Mouse (Mus musculus) lung, embryonic 14.5 days (tissue): ENCODE results near the gene Kpna2. TPM values are rescaled to one million over a fixed set of nuclear protein-coding genes. Genes with fewer than 3 reads are reported as not detected.

ENCODE experiments used
- ATAC-seq: fragments of 200-750 bp; cut with Nextera tagmentation; 2 replicates; pipeline ENCODE4 v1.8.0; 2017; ENCODE audit warnings: mild to moderate bottlenecking, moderate TSS enrichment, moderate library complexity; ENCODE audit not compliant: insufficient read depth
- DNase-seq: peaks from one replicate; pipeline ENCODE4 v3.0.0-alpha.2; 2015
- H3K27ac ChIP-seq: fragments of 300-500 bp; sonication (generic); 2 replicates; pipeline ENCODE4 v1.5.1; 2014; ENCODE audit warnings: low read depth, mild to moderate bottlenecking, moderate library complexity
- H3K27me3 ChIP-seq: fragments of 300-500 bp; sonication (generic); 2 replicates; pipeline ENCODE4 v1.6.1; 2014; ENCODE audit warnings: low read length, control low read depth; ENCODE audit not compliant: insufficient read depth
- H3K36me3 ChIP-seq: fragments of 300-500 bp; sonication (generic); 2 replicates; pipeline ENCODE4 v1.6.1; 2014; ENCODE audit warnings: control low read depth; ENCODE audit not compliant: insufficient read depth
- H3K4me1 ChIP-seq: fragments of 300-500 bp; sonication (generic); 2 replicates; pipeline ENCODE4 v1.6.1; 2014; ENCODE audit warnings: antibody characterized with exemption, control low read depth; ENCODE audit not compliant: insufficient read depth
- H3K4me2 ChIP-seq: fragments of 300-500 bp; sonication (generic); 2 replicates; pipeline ENCODE4 v1.6.1; 2014; ENCODE audit warnings: mild to moderate bottlenecking
- H3K4me3 ChIP-seq: fragments of 300-500 bp; sonication (generic); 2 replicates; pipeline ENCODE4 v1.5.1; 2014; ENCODE audit warnings: low read depth, low read length
- H3K9ac ChIP-seq: fragments of 300-500 bp; sonication (generic); 2 replicates; pipeline ENCODE4 v1.6.1; 2014
- H3K9me3 ChIP-seq: fragments of 300-500 bp; sonication (generic); 2 replicates; pipeline ENCODE4 v1.6.1; 2016; ENCODE audit warnings: low read depth, low read length, control low read depth
- CTCF ChIP-seq: IDR thresholded peaks from 2 replicates; pipeline ENCODE4 v1.5.1; 2016; ENCODE audit warnings: antibody characterized with exemption, low read depth
- WGBS: fragments of 180-500 bp; shearing (Covaris S2); extraction: QIAGEN DNeasy Blood & Tissue Kit; methylation state at CpG from one replicate; pipeline ENCODE4 v1.1.7; 2014; 5-methylcytosine and 5-hydroxymethylcytosine counted together
- polyA plus RNA-seq: library from polyadenylated mRNA; unstranded; fragments of >200 nt; fragmentation: Nextera tagmentation; extraction: Ambion mirVana; gene quantifications from 2 replicates; pipeline ENCODE4 v1.2.1, GENCODE M21; 2014

Kpna2 gene
- polyA plus RNA-seq: 563 and 575 TPM in 2 replicates

DNA sequence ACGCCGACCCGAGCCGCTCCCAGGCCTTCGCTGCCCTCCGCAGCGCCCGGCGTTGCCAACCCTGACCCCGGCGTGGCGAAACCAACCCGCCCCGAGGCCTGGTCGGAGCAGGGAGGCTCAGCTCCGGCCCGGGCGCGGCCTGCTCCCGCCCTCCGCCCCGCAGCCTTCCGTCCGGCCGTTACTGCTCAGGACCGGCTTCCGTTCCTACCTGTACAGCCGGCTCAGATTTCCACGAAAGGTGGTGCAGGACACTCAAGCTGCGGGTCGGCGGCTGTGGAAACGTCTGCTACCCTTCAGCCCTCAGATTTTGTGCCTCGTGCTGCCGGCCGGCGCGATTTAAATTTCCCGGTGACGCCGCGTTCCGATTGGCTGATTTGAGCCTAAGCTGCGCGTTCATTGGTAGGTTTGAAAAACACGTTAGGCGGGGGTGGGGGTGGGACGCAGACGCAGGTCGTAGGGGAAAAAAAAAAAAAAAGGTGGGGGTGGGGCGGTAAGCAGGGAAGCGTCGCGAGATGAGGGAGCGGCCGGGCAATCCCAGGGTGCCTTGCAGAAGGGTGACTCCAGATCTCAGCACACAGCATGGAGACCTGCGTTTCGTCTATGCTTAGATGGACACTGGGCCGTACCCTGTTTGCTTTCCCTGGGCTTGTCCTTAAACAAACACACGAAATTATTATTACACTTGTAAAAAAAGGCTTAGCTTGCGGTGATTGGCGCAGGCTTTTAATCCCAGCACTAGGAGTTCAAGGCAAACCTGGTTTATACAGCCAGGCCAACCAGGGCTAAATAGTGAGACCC lies at the start of gene Kpna2:
Gene Kpna2 (minus strand): TSS at position 391 of the 798 bp plus-strand sequence.
- ATAC-seq (peak; percentile 96), DNase-seq (peak; percentile 98)
- H3K9me3 ChIP-seq: no peaks in the 10 kb centered on the region
- peak within 1 kb of the TSS; percentile 96 for H3K9ac ChIP-seq
- peaks cover 31% of the 10 kb centered on the region for H3K36me3 ChIP-seq
- peak within 1 kb of the TSS; percentile 99 for H3K4me3 ChIP-seq
- peak within 1 kb of the TSS; percentile 95 for H3K27ac ChIP-seq
- peaks cover 9% of the 10 kb centered on the region for H3K4me1 ChIP-seq
- no peak for TF ChIP-seq CTCF
- peak within 1 kb of the TSS; percentile 71 for H3K4me2 ChIP-seq
- no peaks in the 10 kb centered on the region for H3K27me3 ChIP-seq
- WGBS: under 1% methylated on average over 62 of the region's 62 CpGs

DNA sequence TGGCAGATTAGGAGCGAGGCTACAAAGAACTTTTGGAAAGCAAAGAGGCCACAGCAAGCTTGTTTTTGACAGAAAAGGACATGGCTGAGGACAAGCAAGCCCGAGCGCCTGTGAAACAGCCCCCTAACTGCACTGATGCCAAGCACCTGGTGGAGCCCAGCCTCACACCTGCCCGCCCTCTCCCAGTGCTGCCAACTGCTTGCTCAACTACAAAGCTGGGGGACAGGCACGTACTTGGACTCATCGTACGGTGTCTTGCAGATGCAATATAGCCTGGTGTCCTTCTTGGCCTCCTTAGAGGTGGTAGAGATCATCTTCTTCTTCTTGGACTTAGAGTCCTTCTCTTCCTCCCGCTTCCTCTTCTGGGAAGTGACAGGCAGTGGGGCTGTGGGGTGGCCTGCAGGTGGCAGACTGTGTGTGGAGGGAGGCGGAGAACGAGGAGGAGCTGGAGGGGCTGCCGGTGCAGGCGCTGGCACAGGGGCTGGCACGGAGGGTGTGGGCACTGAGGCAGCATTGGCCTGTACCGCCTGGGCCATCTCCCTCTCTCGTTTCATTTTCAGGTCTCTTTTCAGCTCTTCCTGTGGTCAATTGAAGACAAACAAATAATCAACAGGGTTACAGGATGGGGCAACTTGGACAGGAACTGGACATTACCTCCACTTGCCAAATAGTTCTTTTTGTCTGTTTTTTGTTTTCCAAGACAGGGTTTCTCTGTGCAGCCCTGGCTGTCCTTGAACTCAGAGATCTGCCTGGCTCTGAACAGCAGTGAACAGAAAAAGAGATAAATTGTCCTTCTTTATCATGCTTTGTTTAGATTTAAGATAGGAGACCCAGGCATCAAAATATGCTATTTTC lies 47.7 kb upstream of the Kpna2 start:
- Histone ChIP-seq H3K4me2 (no peak overlapping the region), H3K27ac (no peak overlapping the region), H3K4me3 (no peak overlapping the region), H3K4me1 (no peaks in the 10 kb centered on the region), H3K27me3 (no peaks in the 10 kb centered on the region), H3K9ac (no peak overlapping the region), H3K36me3 (peaks cover 66% of the 10 kb centered on the region), H3K9me3 (no peaks in the 10 kb centered on the region)
- TF ChIP-seq CTCF: 0 out of 2 replicates have a peak, but pooled peaks have one; percentile 10
- ATAC-seq (no peak), DNase-seq (no peak)
- 89% methylated on average over 15 of the region's 15 CpGs for WGBS

DNA sequence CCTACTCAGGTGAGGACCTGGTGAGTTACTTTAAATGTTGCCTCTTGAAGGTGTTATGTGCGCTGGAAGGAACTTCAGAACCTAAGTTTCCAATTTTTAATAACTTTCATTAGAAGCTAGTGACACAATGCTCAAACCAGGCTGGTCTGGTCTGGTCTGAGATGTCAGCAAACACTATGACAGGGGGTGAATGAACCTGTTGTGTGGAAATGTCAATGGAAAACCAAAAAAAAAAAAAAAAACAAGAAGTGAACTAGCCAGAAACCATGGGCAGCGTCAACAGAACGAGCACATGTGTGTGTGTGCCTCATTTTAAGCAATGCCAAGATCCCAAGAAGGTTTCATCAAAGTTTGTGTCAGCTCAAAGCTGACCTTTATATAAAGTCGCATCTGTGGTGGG lies 46.2 kb upstream of the Kpna2 start:
- DNase-seq (no peak), ATAC-seq (no peak)
- Histone ChIP-seq H3K9ac (no peak overlapping the region), H3K4me1 (no peaks in the 10 kb centered on the region), H3K9me3 (no peaks in the 10 kb centered on the region), H3K4me3 (no peak overlapping the region), H3K27ac (no peak overlapping the region), H3K36me3 (peaks cover 72% of the 10 kb centered on the region), H3K4me2 (no peak overlapping the region), H3K27me3 (no peaks in the 10 kb centered on the region)
- no peak for TF ChIP-seq CTCF
- WGBS: 91% methylated on average over 4 of the region's 4 CpGs

DNA sequence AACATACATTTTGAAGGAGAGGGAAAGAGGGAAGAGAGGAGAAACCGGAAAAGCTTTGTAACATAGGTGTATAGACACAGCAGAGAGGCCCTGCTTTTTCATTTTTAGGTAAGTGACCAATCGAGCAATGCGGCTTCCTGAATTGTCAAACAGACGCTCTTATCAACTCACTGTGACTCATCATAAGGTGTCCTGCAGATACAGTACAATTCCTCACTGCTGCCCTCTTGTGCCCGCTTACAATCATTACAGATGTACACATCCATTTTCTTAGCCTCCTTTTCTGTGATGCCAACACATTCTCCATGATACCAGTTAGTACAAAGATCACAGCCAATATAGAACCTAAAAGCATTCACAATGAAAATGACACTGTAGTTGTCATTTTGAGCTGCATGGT lies 45.0 kb upstream of the Kpna2 start:
- peak; percentile 87 for DNase-seq
- Histone ChIP-seq H3K9ac (no peak overlapping the region), H3K27me3 (no peaks in the 10 kb centered on the region), H3K36me3 (peaks cover 84% of the 10 kb centered on the region), H3K4me3 (no peak overlapping the region), H3K9me3 (no peaks in the 10 kb centered on the region), H3K4me1 (no peaks in the 10 kb centered on the region), H3K4me2 (no peak overlapping the region), H3K27ac (no peak overlapping the region)
- 32% methylated on average over 5 of the region's 5 CpGs for WGBS
- peak; percentile 54; the same call in 1 of the 2 replicates for ATAC-seq
- TF ChIP-seq CTCF: peak; percentile 79

DNA sequence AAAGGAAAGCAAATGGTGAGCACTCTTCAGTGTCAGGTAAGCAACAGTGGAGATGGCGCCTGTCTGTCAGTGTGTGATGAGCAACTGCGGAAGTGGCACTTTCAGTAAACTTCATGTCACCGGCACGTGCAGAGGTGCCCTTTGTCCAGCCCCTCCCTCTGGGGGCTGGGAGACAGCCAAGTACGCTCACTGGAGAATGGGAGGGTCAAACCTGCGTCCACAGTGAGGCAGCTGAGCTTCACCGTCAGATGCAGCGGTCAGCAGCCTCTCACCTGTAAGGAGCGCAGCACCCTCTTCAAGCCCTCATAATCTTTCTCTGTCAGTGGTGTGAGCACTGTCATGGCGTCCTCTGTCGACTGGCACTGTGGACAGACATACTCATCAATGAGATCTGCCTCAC lies 44.0 kb upstream of the Kpna2 start:
- H3K9me3 ChIP-seq: no peaks in the 10 kb centered on the region
- ATAC-seq (no peak), DNase-seq (no peak)
- 87% methylated on average over 11 of the region's 11 CpGs for WGBS
- H3K4me1 ChIP-seq: no peaks in the 10 kb centered on the region
- no peak overlapping the region for H3K4me2 ChIP-seq
- no peak overlapping the region for H3K4me3 ChIP-seq
- no peak overlapping the region for H3K9ac ChIP-seq
- H3K27ac ChIP-seq: no peak overlapping the region
- no peak for TF ChIP-seq CTCF
- H3K27me3 ChIP-seq: no peaks in the 10 kb centered on the region
- peaks cover 94% of the 10 kb centered on the region for H3K36me3 ChIP-seq

DNA sequence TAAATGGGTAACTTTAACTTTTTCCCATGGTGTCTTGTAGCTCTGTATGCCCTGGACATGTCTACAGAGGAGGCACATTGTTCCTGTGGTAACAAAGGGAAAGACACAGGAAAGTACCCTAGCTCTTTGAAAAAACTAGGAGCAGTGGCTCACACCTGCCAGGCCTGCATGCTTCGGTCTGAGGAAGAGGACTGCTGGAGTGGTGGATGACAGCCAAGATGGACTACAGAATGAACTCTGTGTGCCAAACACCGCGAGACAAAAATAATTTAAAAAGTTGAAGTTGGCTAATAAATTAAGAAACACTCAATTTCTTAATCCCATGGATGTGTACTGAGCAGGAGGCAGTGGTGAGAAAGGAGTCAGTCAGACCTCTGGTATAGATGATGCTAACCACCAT lies 42.1 kb upstream of the Kpna2 start:
- Histone ChIP-seq H3K9ac (no peak overlapping the region), H3K4me1 (no peaks in the 10 kb centered on the region), H3K9me3 (no peaks in the 10 kb centered on the region), H3K4me2 (no peak overlapping the region), H3K27ac (no peak overlapping the region), H3K27me3 (no peaks in the 10 kb centered on the region), H3K36me3 (peaks cover 96% of the 10 kb centered on the region), H3K4me3 (no peak overlapping the region)
- TF ChIP-seq CTCF: no peak
- DNase-seq: no peak
- ATAC-seq: no peak
- 90% methylated on average over 3 of the region's 3 CpGs for WGBS

DNA sequence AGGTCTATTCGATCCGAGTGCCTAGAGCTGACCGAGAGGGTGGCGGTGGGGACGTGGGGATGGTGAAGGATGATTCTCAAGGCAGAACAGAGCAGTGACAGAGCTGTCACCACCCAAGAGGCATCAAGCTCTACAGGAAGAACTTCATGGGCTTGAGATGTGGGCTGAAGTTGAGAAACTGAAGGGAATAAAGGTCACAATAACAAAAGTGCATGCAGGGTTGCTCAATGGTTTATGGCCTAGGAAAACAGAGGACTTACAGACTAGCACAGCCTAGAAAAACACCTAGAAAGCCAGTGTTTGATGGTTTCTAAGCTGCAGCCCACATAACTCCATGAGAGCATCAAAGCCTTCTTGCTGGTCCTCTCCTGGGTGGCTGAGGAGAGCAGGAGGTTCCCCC lies 40.1 kb upstream of the Kpna2 start:
- H3K36me3 ChIP-seq: peaks cover 87% of the 10 kb centered on the region

More for the DNA sequence above, 40.1 kb upstream of the Kpna2 start:
- H3K27ac ChIP-seq: no peak overlapping the region
- WGBS: 88% methylated on average over 5 of the region's 5 CpGs
- DNase-seq (no peak), ATAC-seq (no peak)
- no peaks in the 10 kb centered on the region for H3K4me1 ChIP-seq
- no peak overlapping the region for H3K4me2 ChIP-seq
- no peak overlapping the region for H3K9ac ChIP-seq
- no peaks in the 10 kb centered on the region for H3K9me3 ChIP-seq
- H3K4me3 ChIP-seq: no peak overlapping the region
- TF ChIP-seq CTCF: no peak
- H3K27me3 ChIP-seq: no peaks in the 10 kb centered on the region
